In the genomic region with DNA sequence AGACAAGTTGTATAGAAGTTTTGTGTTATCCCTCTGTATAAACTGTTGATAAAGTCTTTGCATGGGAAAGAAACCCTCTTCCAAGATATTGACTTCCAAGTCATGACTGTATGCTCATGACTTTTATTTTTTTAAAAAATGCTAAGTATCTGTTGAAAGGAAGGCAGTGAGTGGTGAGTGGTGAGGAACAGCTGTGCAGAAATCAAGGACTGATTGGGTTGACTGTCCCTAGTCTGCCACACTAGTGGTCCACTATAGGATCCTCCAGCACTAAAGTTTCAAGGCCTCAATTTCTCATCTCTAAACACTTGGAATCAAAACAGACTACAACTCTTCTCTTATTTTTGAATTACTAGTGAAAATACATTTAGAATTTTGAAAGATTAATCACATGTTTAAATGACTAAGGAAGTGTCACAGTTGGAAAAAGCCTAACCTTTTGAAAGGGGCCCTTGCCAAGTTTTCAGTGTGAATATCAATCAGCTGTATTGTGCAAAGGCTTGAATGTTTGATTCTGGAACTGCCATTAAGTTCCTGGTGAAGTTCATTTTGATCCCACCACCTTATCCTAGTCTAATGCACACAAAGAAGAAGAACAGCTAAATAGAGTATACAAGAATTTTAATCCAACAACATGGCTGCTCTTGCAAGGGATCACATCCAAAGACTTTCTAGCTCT, we compare ENCODE assay signal across 31 mouse cellular contexts.
DNase-seq lines count a peak whose midpoint lies in the region; ATAC-seq and TF ChIP-seq lines count a peak whose summit lies in the region.
"Had no signal": no experiment of that assay in that cellular context is flagged by ENCODE, and none has a peak within 500 bp of the region (broad histone marks: within the 10 kb centered on the region; RNA-seq: fewer than 3 reads in every experiment).

No protein-coding gene starts in this region.

- no peaks in the 10 kb centered on the region for H3K27me3 ChIP-seq in lung, embryonic 16.5 days (ENCODE audit: control insufficient read depth, insufficient read depth, low read depth, low read length)
- no peaks in the 10 kb centered on the region for H3K27me3 ChIP-seq in hindbrain, embryonic 11.5 days (ENCODE audit: control insufficient read depth, insufficient read depth, low read length)
- no peaks in the 10 kb centered on the region for H3K27me3 ChIP-seq in intestine, postnatal 0 days (replicated peaks; ENCODE audit: control insufficient read depth, insufficient read depth, low read length)
- H3K27me3 ChIP-seq: CH12.LX; hindbrain, embryonic 13.5 days; limb, embryonic 13.5 days; megakaryocyte, embryonic 14.5 days; midbrain, embryonic 12.5 days; stomach, embryonic 15.5 days had no signal

- no peaks in the 10 kb centered on the region for H3K9me3 ChIP-seq in lung, embryonic 16.5 days (ENCODE audit: control insufficient read depth, low read length)
- no peaks in the 10 kb centered on the region for H3K9me3 ChIP-seq in hindbrain, embryonic 11.5 days (ENCODE audit: control insufficient read depth, low read length)
- no peaks in the 10 kb centered on the region for H3K9me3 ChIP-seq in intestine, postnatal 0 days (ENCODE audit: control insufficient read depth)
- H3K9me3 ChIP-seq: hindbrain, embryonic 13.5 days; midbrain, embryonic 12.5 days; stomach, embryonic 15.5 days had no signal

- peaks cover 2% of the 10 kb centered on the region; the same call in 1 of the 2 replicates for H3K4me1 ChIP-seq in lung, embryonic 16.5 days (replicated peaks; ENCODE audit: control insufficient read depth, insufficient read depth, low read length)
- no peaks in the 10 kb centered on the region for H3K4me1 ChIP-seq in hindbrain, embryonic 11.5 days (replicated peaks; ENCODE audit: control insufficient read depth, insufficient read depth, low read length)
- no peaks in the 10 kb centered on the region for H3K4me1 ChIP-seq in intestine, postnatal 0 days (replicated peaks; ENCODE audit: control insufficient read depth, insufficient read depth, low read length)
- H3K4me1 ChIP-seq: hindbrain, embryonic 13.5 days; limb, embryonic 13.5 days; megakaryocyte, embryonic 14.5 days; midbrain, embryonic 12.5 days; stomach, embryonic 15.5 days had no signal

- ATAC-seq in lung, embryonic 16.5 days (ENCODE audit: low read depth), result peak; percentile 95
- ATAC-seq in hindbrain, embryonic 11.5 days (ENCODE audit: low FRiP score), result no peak
- no peak for ATAC-seq in intestine, postnatal 0 days
- ATAC-seq: activated CD4-positive, CD25-positive, alpha-beta regulatory T cell, adult 4 months; forebrain, embryonic 16.5 days; intestine, embryonic 16.5 days had no signal

- H3K4me2 ChIP-seq in lung, embryonic 16.5 days (ENCODE audit: low read depth, low read length), result no peak overlapping the region
- H3K4me2 ChIP-seq in hindbrain, embryonic 11.5 days (replicated peaks; ENCODE audit: low read depth, low read length), result no peak overlapping the region
- no peak overlapping the region for H3K4me2 ChIP-seq in intestine, postnatal 0 days (replicated peaks; ENCODE audit: low read depth)
- H3K4me2 ChIP-seq: heart, embryonic 11.5 days; hindbrain, embryonic 13.5 days; limb, embryonic 13.5 days; liver, embryonic 11.5 days; midbrain, embryonic 12.5 days; stomach, embryonic 15.5 days had no signal

- H3K27ac ChIP-seq in lung, embryonic 16.5 days (ENCODE audit: low read length), result no peak overlapping the region
- H3K27ac ChIP-seq in hindbrain, embryonic 11.5 days (ENCODE audit: low read depth, low read length), result no peak overlapping the region
- H3K27ac ChIP-seq in intestine, postnatal 0 days (ENCODE audit: low read depth, low read length), result no peak overlapping the region
- H3K27ac ChIP-seq: gastrocnemius, adult 2 months; hindbrain, embryonic 13.5 days; limb, embryonic 13.5 days; midbrain, embryonic 12.5 days; stomach, embryonic 15.5 days had no signal

- TF ChIP-seq CTCF in intestine, postnatal 0 days (IDR thresholded peaks at IDR 0.05; ENCODE audit: low read depth), result no peak

- no peak overlapping the region for H3K9ac ChIP-seq in lung, embryonic 16.5 days (ENCODE audit: low read length)
- H3K9ac ChIP-seq in hindbrain, embryonic 11.5 days (ENCODE audit: low read depth, low read length), result no peak overlapping the region
- H3K9ac ChIP-seq in intestine, postnatal 0 days (ENCODE audit: low read depth, low read length), result no peak overlapping the region
- H3K9ac ChIP-seq: hindbrain, embryonic 13.5 days; limb, embryonic 13.5 days; midbrain, embryonic 12.5 days; stomach, embryonic 15.5 days had no signal

- DNase-seq in 3T3-L1 (ENCODE audit: low read depth, low spot score), result peak; percentile 33
- peak; percentile 28 for DNase-seq in adrenal gland, postnatal 10 days
- DNase-seq in lung, postnatal 36 days, result peak; percentile 40
- no peak for DNase-seq in hindbrain, embryonic 11.5 days (ENCODE audit: low spot score)
- DNase-seq in cerebellum, adult 11 months, result no peak
- DNase-seq: B cell, adult 2 months; cerebellum, adult 2 months; cerebellum, postnatal 14 days; gastrocnemius, adult 2 months; gastrocnemius, postnatal 36 days; heart, adult 18-20 months; heart, postnatal 36 days; kidney, adult 9 months; kidney, postnatal 10 days; retina, postnatal 1 day; right cerebral cortex, postnatal 14 days; thymus, postnatal 14 days had no signal

- H3K4me3 ChIP-seq in lung, embryonic 16.5 days (ENCODE audit: low read length), result no peak overlapping the region
- no peak overlapping the region for H3K4me3 ChIP-seq in hindbrain, embryonic 11.5 days (ENCODE audit: low read depth, low read length)
- H3K4me3 ChIP-seq in intestine, postnatal 0 days (ENCODE audit: low read depth, low read length), result no peak overlapping the region
- H3K4me3 ChIP-seq: erythroblast, embryonic 14.5 days; gastrocnemius, adult 2 months; hindbrain, embryonic 13.5 days; limb, embryonic 13.5 days; megakaryocyte, embryonic 14.5 days; midbrain, embryonic 12.5 days; stomach, embryonic 15.5 days had no signal

- no peaks in the 10 kb centered on the region for H3K36me3 ChIP-seq in lung, embryonic 16.5 days (ENCODE audit: control insufficient read depth, insufficient read depth, low read length)
- H3K36me3 ChIP-seq in hindbrain, embryonic 11.5 days (ENCODE audit: control insufficient read depth, insufficient read depth, low read length), result no peaks in the 10 kb centered on the region
- no peaks in the 10 kb centered on the region for H3K36me3 ChIP-seq in intestine, postnatal 0 days (ENCODE audit: control insufficient read depth, insufficient read depth)
- H3K36me3 ChIP-seq: hindbrain, embryonic 13.5 days; limb, embryonic 13.5 days; midbrain, embryonic 12.5 days; stomach, embryonic 15.5 days had no signal

Comparison
In these comparisons a context has a peak if more than half of its experiments do, and no peak if none do; other contexts are left out.
1. DNase-seq: peak in 3T3-L1 (single experiment), adrenal gland, postnatal 10 days (single experiment) and lung, postnatal 36 days (single experiment); none in hindbrain, embryonic 11.5 days (single experiment) and cerebellum, adult 11 months (single experiment).